Mouse (Mus musculus): ENCODE measurements around the gene Inpp5k. TPM values are rescaled to one million over a fixed set of nuclear protein-coding genes. Genes with fewer than 3 reads are reported as not detected.

The Inpp5k gene
- total and polyA plus RNA-seq, 3 experiments = 31.2 to 41.9 (median 35.6) TPM

DNA sequence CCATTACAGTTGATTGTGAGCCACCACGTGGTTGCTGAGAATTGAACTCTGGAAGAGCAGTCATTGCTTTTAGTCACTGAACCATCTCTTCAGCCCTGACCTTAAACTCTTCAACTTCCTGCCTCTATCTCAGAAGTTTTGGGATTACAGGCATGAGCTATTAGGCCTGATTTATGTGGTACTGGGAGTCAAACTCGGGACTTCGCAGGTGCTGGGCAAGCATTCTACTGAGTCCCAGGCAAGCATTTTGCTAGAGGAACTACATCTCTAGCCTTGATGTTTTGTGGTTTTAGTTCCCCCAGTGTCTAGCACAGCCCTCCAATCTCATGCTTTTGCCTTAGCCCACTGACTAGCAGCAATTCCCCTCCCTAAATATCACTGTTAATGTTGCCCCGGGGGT, 45.7 kb upstream of the Inpp5k start:
- no peaks in the 10 kb centered on the region for H3K9me3 ChIP-seq (replicated peaks; ENCODE audit: low read length)
- TF ChIP-seq MAX (IDR thresholded peaks at IDR 0.05; ENCODE audit: low read length) = no peak
- TF ChIP-seq CTCF (conservative IDR thresholded peaks at IDR 0.05 in 1 of 2, IDR thresholded peaks at IDR 0.05 in 1 of 2; ENCODE audit: low read depth in 2 of 2, low read length in 2 of 2) = no peak
- TF ChIP-seq HCFC1 (IDR thresholded peaks at IDR 0.05; ENCODE audit: low read depth, low read length) = no peak
- TF ChIP-seq EP300 (IDR thresholded peaks at IDR 0.05; ENCODE audit: low read length) = no peak
- no peak for TF ChIP-seq JUN (IDR thresholded peaks at IDR 0.05; ENCODE audit: insufficient read depth, low read depth, low read length)
- H3K27me3 ChIP-seq (replicated peaks) = no peaks in the 10 kb centered on the region
- H3K4me2 ChIP-seq (ENCODE audit: insufficient read depth, low read depth, poor library complexity, severe bottlenecking) = no peak overlapping the region
- peaks cover 19% of the 10 kb centered on the region for H3K79me2 ChIP-seq (replicated peaks; ENCODE audit: control insufficient read depth, extremely low read depth, insufficient read depth, poor library complexity, severe bottlenecking)
- no peak overlapping the region for H3K9ac ChIP-seq (ENCODE audit: insufficient read depth, low read depth)
- no peak for DNase-seq (ENCODE audit: extremely low read depth)
- H3K27ac ChIP-seq (ENCODE audit: insufficient read depth, low read depth) = no peak overlapping the region
- H3K4me3 ChIP-seq (replicated peaks in 1 of 3; ENCODE audit: low read depth in 2 of 3, low read length in 2 of 3, poor library complexity in 1 of 3) = no peak overlapping the region
- in situ Hi-C loops (cut with MboI; ENCODE audit: low pct_ligation_motif_present, low pct_unique_long_range_greater_than_20kb, low sequenced_read_pairs) = no loop called here
- peaks cover 8 to 37% of the 10 kb centered on the region in 2 experiments for H3K4me1 ChIP-seq (ENCODE audit: control insufficient read depth in 1 of 2, insufficient read depth in 2 of 2)
- H3K36me3 ChIP-seq (replicated peaks in 1 of 2; ENCODE audit: control insufficient read depth in 1 of 2, insufficient read depth in 1 of 2, low read length in 1 of 2) = peaks cover 1 to 7% of the 10 kb centered on the region in 2 experiments
- dilution Hi-C loops (cut with MboI; ENCODE audit: extremely low pct_ligation_motif_present, extremely low pct_unique_long_range_greater_than_20kb, low sequenced_read_pairs) = no loop called here

DNA sequence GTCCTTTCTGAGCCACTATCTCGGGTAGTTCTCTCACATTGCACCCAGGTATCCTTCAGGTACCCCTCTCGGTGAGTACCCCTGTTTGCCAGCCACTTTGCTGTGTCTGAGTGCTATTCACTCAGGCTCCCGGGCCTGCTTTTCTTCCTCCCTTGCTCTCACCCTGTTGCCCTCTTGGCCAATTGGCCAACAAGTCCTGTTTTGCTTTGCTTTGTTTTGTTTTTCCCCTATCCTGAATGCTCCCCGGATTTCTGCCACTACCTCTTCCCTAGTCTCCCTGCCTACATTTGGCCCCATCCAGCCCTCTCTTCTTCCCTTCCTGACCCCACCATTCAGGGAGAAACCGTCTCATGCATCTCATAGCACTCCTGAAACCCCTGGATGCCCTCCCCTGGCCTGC, 44.8 kb upstream of the Inpp5k start:
- TF ChIP-seq ETS1 (conservative IDR thresholded peaks at IDR 0.05; ENCODE audit: low read depth, low read length) = no peak
- no peak for TF ChIP-seq ZKSCAN1 (IDR thresholded peaks at IDR 0.05; ENCODE audit: borderline replicate concordance, low read depth, low read length)
- TF ChIP-seq UBTF (IDR thresholded peaks at IDR 0.05; ENCODE audit: low read depth, low read length) = no peak
- no peak for TF ChIP-seq GABPA (IDR thresholded peaks at IDR 0.05; ENCODE audit: insufficient replicate concordance, low read depth, low read length)
- TF ChIP-seq NRF1 (IDR thresholded peaks at IDR 0.05; ENCODE audit: low read depth, low read length) = no peak
- no peak for TF ChIP-seq MAZ (IDR thresholded peaks at IDR 0.05; ENCODE audit: low read depth, low read length)
- TF ChIP-seq JUND (conservative IDR thresholded peaks at IDR 0.05; ENCODE audit: low read depth, low read length) = no peak
- no peak for TF ChIP-seq ZC3H11A (IDR thresholded peaks at IDR 0.05; ENCODE audit: low read depth, low read length)
- TF ChIP-seq PAX5 (IDR thresholded peaks at IDR 0.05; ENCODE audit: low read length) = no peak
- Histone ChIP-seq H3K4me2 (ENCODE audit: insufficient read depth, low read depth, poor library complexity, severe bottlenecking) (no peak overlapping the region), H3K4me3 (replicated peaks in 1 of 3; ENCODE audit: low read depth in 2 of 3, low read length in 2 of 3, poor library complexity in 1 of 3) (no peak overlapping the region), H3K36me3 (replicated peaks in 1 of 2; ENCODE audit: control insufficient read depth in 1 of 2, insufficient read depth in 1 of 2, low read length in 1 of 2) (peaks cover 4 to 14% of the 10 kb centered on the region in 2 experiments), H3K27ac (ENCODE audit: insufficient read depth, low read depth) (no peak overlapping the region), H3K27me3 (replicated peaks) (no peaks in the 10 kb centered on the region), H3K9me3 (replicated peaks; ENCODE audit: low read length) (no peaks in the 10 kb centered on the region), H3K79me2 (replicated peaks; ENCODE audit: control insufficient read depth, extremely low read depth, insufficient read depth, poor library complexity, severe bottlenecking) (peaks cover 22% of the 10 kb centered on the region), H3K9ac (ENCODE audit: insufficient read depth, low read depth) (no peak overlapping the region), H3K4me1 (ENCODE audit: control insufficient read depth in 1 of 2, insufficient read depth in 2 of 2) (peaks cover 10 to 45% of the 10 kb centered on the region in 2 experiments)
- in situ Hi-C loops (cut with MboI; ENCODE audit: low pct_ligation_motif_present, low pct_unique_long_range_greater_than_20kb, low sequenced_read_pairs) (no loop called here), dilution Hi-C loops (cut with MboI; ENCODE audit: extremely low pct_ligation_motif_present, extremely low pct_unique_long_range_greater_than_20kb, low sequenced_read_pairs) (no loop called here)
- no peak for DNase-seq (ENCODE audit: extremely low read depth)

DNA sequence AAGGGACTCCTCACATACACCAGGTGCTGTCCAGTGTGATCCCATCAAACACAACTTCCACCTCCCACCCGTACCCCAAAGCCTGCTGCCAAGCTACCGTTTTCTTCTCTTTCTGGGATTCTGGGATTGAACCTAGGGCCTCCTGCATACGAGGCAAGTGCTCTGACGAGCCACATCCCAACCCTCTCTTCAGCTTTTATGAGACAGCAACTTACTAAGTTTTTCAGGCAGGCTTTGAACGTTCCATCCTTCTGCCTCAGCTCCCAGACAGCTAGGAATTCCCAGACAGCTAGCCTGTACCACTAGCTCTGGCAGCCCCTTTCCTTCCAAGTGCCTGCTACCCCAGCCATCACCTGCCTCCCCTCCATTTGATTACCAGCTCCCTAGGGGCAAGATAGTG, 43.8 kb upstream of the Inpp5k start:
- no peaks in the 10 kb centered on the region for H3K9me3 ChIP-seq (replicated peaks; ENCODE audit: low read length)
- no peak for DNase-seq (ENCODE audit: extremely low read depth)
- no peaks in the 10 kb centered on the region for H3K27me3 ChIP-seq (replicated peaks)
- H3K4me2 ChIP-seq (ENCODE audit: insufficient read depth, low read depth, poor library complexity, severe bottlenecking) = no peak overlapping the region
- peaks cover 7 to 23% of the 10 kb centered on the region in 2 experiments for H3K36me3 ChIP-seq (replicated peaks in 1 of 2; ENCODE audit: control insufficient read depth in 1 of 2, insufficient read depth in 1 of 2, low read length in 1 of 2)
- H3K4me3 ChIP-seq (replicated peaks in 1 of 3; ENCODE audit: low read depth in 2 of 3, low read length in 2 of 3, poor library complexity in 1 of 3) = no peak overlapping the region
- peaks cover 25% of the 10 kb centered on the region for H3K79me2 ChIP-seq (replicated peaks; ENCODE audit: control insufficient read depth, extremely low read depth, insufficient read depth, poor library complexity, severe bottlenecking)
- in situ Hi-C loops (cut with MboI; ENCODE audit: low pct_ligation_motif_present, low pct_unique_long_range_greater_than_20kb, low sequenced_read_pairs) (no loop called here), dilution Hi-C loops (cut with MboI; ENCODE audit: extremely low pct_ligation_motif_present, extremely low pct_unique_long_range_greater_than_20kb, low sequenced_read_pairs) (no loop called here)
- peaks cover 10 to 54% of the 10 kb centered on the region in 2 experiments for H3K4me1 ChIP-seq (ENCODE audit: control insufficient read depth in 1 of 2, insufficient read depth in 2 of 2)
- peak overlapping the region; percentile 42; the same call in 1 of the 2 replicates for H3K9ac ChIP-seq (ENCODE audit: insufficient read depth, low read depth)
- H3K27ac ChIP-seq (ENCODE audit: insufficient read depth, low read depth) = no peak overlapping the region
- TF ChIP-seq MXI1 (IDR thresholded peaks at IDR 0.05; ENCODE audit: low read depth, low read length) (no peak), JUND (conservative IDR thresholded peaks at IDR 0.05; ENCODE audit: low read depth, low read length) (no peak), PAX5 (IDR thresholded peaks at IDR 0.05; ENCODE audit: low read length) (no peak), CHD1 (IDR thresholded peaks at IDR 0.05; ENCODE audit: low read depth, low read length) (no peak), TCF12 (IDR thresholded peaks at IDR 0.05; ENCODE audit: low read depth, low read length) (no peak), BHLHE40 (IDR thresholded peaks at IDR 0.05; ENCODE audit: low read depth, low read length) (no peak), E2F4 (IDR thresholded peaks at IDR 0.05; ENCODE audit: insufficient replicate concordance, low read depth, low read length) (no peak), CTCF (conservative IDR thresholded peaks at IDR 0.05 in 1 of 2, IDR thresholded peaks at IDR 0.05 in 1 of 2; ENCODE audit: low read depth in 2 of 2, low read length in 2 of 2) (no peak), MAX (IDR thresholded peaks at IDR 0.05; ENCODE audit: low read length) (no peak), RCOR1 (conservative IDR thresholded peaks at IDR 0.05; ENCODE audit: low read depth, low read length) (no peak), MAFK (IDR thresholded peaks at IDR 0.05; ENCODE audit: insufficient replicate concordance, low read length) (no peak), ZMIZ1 (IDR thresholded peaks at IDR 0.05; ENCODE audit: low read depth, low read length) (no peak), POLR2AphosphoS2 (IDR thresholded peaks at IDR 0.05; ENCODE audit: low read depth, low read length) (no peak), NELFE (IDR thresholded peaks at IDR 0.05; ENCODE audit: low read depth, low read length) (no peak), ETS1 (conservative IDR thresholded peaks at IDR 0.05; ENCODE audit: low read depth, low read length) (no peak), RAD21 (IDR thresholded peaks at IDR 0.05; ENCODE audit: low read depth, low read length) (no peak), MYC (IDR thresholded peaks at IDR 0.05; ENCODE audit: low read depth, low read length) (no peak)

All from CH12.LX (cell line).